Mouse (Mus musculus): ENCODE results near the gene Tnfrsf13b. TPM values are rescaled to one million over a fixed set of nuclear protein-coding genes. Genes with fewer than 3 reads are reported as not detected.
"Not testable (repeated sequence)": the region's sequence is repeated elsewhere in the genome, so short reads cannot be mapped to it uniquely, and the experiment has no call there.

Tnfrsf13b gene
- polyA plus RNA-seq, 1 experiment from 2014 or later = 10.8 TPM

- Histone ChIP-seq H3K4me1 (ENCODE audit: insufficient read depth, low read depth, low read length) (no peaks in the 10 kb centered on the region), H3K27ac (ENCODE audit: low read length) (no peak overlapping the region), H3K4me3 (ENCODE audit: low read depth, low read length) (no peak overlapping the region), H3K4me2 (replicated peaks; ENCODE audit: low read depth, low read length) (no peak overlapping the region), H3K9me3 (ENCODE audit: low read length) (no peaks in the 10 kb centered on the region), H3K36me3 (ENCODE audit: insufficient read depth, low read length) (no peaks in the 10 kb centered on the region), H3K27me3 (replicated peaks; ENCODE audit: insufficient read depth, low read length) (no peaks in the 10 kb centered on the region), H3K9ac (replicated peaks; ENCODE audit: low read depth) (no peak overlapping the region)
- ATAC-seq = no peak
- WGBS = 60% methylated on average over 3 of the region's 3 CpGs
- no peak for TF ChIP-seq EP300 (IDR thresholded peaks at IDR 0.05)
- DNase-seq (ENCODE audit: low spot score) = no peak
Observed at GRCm38 (mm10) chr11:61123886-61124285, 2.7 kb upstream of the Tnfrsf13b start.

- Histone ChIP-seq H3K4me1 (ENCODE audit: insufficient read depth, low read depth, low read length) (no peaks in the 10 kb centered on the region), H3K4me2 (replicated peaks; ENCODE audit: low read depth, low read length) (no peak overlapping the region), H3K9ac (replicated peaks; ENCODE audit: low read depth) (no peak overlapping the region), H3K4me3 (ENCODE audit: low read depth, low read length) (no peak overlapping the region), H3K36me3 (ENCODE audit: insufficient read depth, low read length) (no peaks in the 10 kb centered on the region), H3K9me3 (ENCODE audit: low read length) (no peaks in the 10 kb centered on the region), H3K27ac (ENCODE audit: low read length) (no peak overlapping the region), H3K27me3 (replicated peaks; ENCODE audit: insufficient read depth, low read length) (no peaks in the 10 kb centered on the region)
- DNase-seq (ENCODE audit: low spot score) = no peak
- WGBS = 74% methylated on average over 5 of the region's 5 CpGs
- TF ChIP-seq EP300 (IDR thresholded peaks at IDR 0.05) (no peak), CTCF (IDR thresholded peaks at IDR 0.05) (no peak)
- ATAC-seq = no peak
Observed at GRCm38 (mm10) chr11:61125970-61126369, 585 bp upstream of the Tnfrsf13b start.

DNA sequence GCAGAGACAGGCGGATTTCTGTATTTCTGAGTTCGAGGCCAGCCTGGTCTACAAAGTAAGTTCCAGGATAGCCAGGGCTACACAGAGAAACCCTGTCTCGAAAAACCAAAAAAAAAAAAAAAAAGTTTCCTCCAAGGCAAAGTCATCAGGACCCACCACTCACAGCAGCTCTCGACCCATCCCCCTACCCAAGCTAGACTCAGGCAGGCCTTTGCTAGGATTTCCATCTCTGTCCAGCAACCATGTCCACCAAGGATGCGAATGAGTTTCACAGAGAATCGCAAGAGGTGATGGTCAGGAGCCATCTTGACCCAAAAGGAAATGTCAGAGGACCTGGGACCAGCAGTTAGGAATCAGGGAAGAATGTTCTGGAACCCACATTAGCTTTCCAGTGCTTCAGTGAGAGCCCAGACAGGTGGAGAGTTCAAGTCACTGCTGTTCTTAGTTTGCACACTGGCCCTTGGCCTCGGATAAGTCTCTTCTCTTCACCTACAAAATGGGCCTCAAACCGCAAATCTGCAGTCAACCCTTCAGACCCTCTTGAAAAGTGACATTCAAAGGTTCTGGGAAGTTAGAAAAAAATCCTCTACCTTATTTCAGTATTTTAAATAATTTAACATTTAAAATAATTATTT is 983 bp downstream of the Tnfrsf13b start:
- ATAC-seq (no peak), DNase-seq (ENCODE audit: low spot score) (no peak)
- H3K4me2 ChIP-seq (replicated peaks; ENCODE audit: low read depth, low read length) = no peak overlapping the region
- H3K36me3 ChIP-seq (ENCODE audit: insufficient read depth, low read length) = no peaks in the 10 kb centered on the region
- no peaks in the 10 kb centered on the region for H3K9me3 ChIP-seq (ENCODE audit: low read length)
- TF ChIP-seq CTCF (IDR thresholded peaks at IDR 0.05) = no peak
- no peak for TF ChIP-seq EP300 (IDR thresholded peaks at IDR 0.05)
- 90% methylated on average over 8 of the region's 8 CpGs for WGBS
- H3K9ac ChIP-seq (replicated peaks; ENCODE audit: low read depth) = no peak overlapping the region
- no peak overlapping the region for H3K27ac ChIP-seq (ENCODE audit: low read length)
- no peaks in the 10 kb centered on the region for H3K27me3 ChIP-seq (replicated peaks; ENCODE audit: insufficient read depth, low read length)
- no peak overlapping the region for H3K4me3 ChIP-seq (ENCODE audit: low read depth, low read length)
- no peaks in the 10 kb centered on the region for H3K4me1 ChIP-seq (ENCODE audit: insufficient read depth, low read depth, low read length)

GRCm38 (mm10) chr11:61129305-61129704 is 2.8 kb downstream of the Tnfrsf13b start:
- no peak overlapping the region for H3K27ac ChIP-seq (ENCODE audit: low read length)
- H3K27me3 ChIP-seq (replicated peaks; ENCODE audit: insufficient read depth, low read length) = no peaks in the 10 kb centered on the region
- H3K4me2 ChIP-seq (replicated peaks; ENCODE audit: low read depth, low read length) = no peak overlapping the region
- H3K4me1 ChIP-seq (ENCODE audit: insufficient read depth, low read depth, low read length) = no peaks in the 10 kb centered on the region
- H3K4me3 ChIP-seq (ENCODE audit: low read depth, low read length) = no peak overlapping the region
- TF ChIP-seq CTCF (IDR thresholded peaks at IDR 0.05) = no peak
- no peak for TF ChIP-seq EP300 (IDR thresholded peaks at IDR 0.05)
- no peaks in the 10 kb centered on the region for H3K9me3 ChIP-seq (ENCODE audit: low read length)
- no peak for ATAC-seq
- DNase-seq (ENCODE audit: low spot score) = no peak
- no peaks in the 10 kb centered on the region for H3K36me3 ChIP-seq (ENCODE audit: insufficient read depth, low read length)
- 44% methylated on average over 10 of the region's 10 CpGs for WGBS
- H3K9ac ChIP-seq (replicated peaks; ENCODE audit: low read depth) = no peak overlapping the region

DNA sequence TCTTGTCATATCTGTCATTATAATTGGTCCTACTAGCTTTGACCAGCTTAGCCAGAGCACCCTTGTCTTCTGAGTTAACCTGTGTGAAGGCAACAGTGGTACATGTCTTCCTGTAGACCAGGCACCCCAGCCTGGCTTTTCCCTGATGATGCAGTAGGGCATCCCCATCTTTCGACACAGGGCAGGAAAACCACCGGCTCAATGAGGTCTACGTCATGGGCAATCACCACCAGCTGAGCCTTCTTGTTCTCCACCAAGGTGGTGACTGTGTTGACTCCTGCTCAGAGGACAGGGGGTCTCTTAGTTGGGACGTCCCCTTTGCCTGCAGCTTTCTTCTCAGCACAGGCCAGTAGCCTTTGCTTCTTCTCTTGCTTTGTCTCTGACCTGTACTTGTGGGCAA is 4.1 kb downstream of the Tnfrsf13b start:
- H3K27me3 ChIP-seq (replicated peaks; ENCODE audit: insufficient read depth, low read length); DNase-seq (ENCODE audit: low spot score); H3K27ac ChIP-seq (ENCODE audit: low read length); H3K4me3 ChIP-seq (ENCODE audit: low read depth, low read length); H3K4me1 ChIP-seq (ENCODE audit: insufficient read depth, low read depth, low read length); H3K36me3 ChIP-seq (ENCODE audit: insufficient read depth, low read length); H3K9me3 ChIP-seq (ENCODE audit: low read length); H3K9ac ChIP-seq (replicated peaks; ENCODE audit: low read depth); ATAC-seq; H3K4me2 ChIP-seq (replicated peaks; ENCODE audit: low read depth, low read length): not testable (repeated sequence)
- 80% methylated on average over 4 of the region's 4 CpGs for WGBS

GRCm38 (mm10) chr11:61132943-61133342 is 6.4 kb downstream of the Tnfrsf13b start:
- H3K4me2 ChIP-seq (replicated peaks; ENCODE audit: low read depth, low read length) = no peak overlapping the region
- no peaks in the 10 kb centered on the region for H3K9me3 ChIP-seq (ENCODE audit: low read length)
- H3K27me3 ChIP-seq (replicated peaks; ENCODE audit: insufficient read depth, low read length) = no peaks in the 10 kb centered on the region
- H3K4me3 ChIP-seq (ENCODE audit: low read depth, low read length) = no peak overlapping the region
- DNase-seq (ENCODE audit: low spot score) (no peak), ATAC-seq (no peak)
- 70% methylated on average over 2 of the region's 2 CpGs for WGBS
- no peak overlapping the region for H3K9ac ChIP-seq (replicated peaks; ENCODE audit: low read depth)
- no peak overlapping the region for H3K27ac ChIP-seq (ENCODE audit: low read length)
- TF ChIP-seq CTCF (IDR thresholded peaks at IDR 0.05) (no peak), EP300 (IDR thresholded peaks at IDR 0.05) (no peak)
- no peaks in the 10 kb centered on the region for H3K36me3 ChIP-seq (ENCODE audit: insufficient read depth, low read length)
- H3K4me1 ChIP-seq (ENCODE audit: insufficient read depth, low read depth, low read length) = no peaks in the 10 kb centered on the region

DNA sequence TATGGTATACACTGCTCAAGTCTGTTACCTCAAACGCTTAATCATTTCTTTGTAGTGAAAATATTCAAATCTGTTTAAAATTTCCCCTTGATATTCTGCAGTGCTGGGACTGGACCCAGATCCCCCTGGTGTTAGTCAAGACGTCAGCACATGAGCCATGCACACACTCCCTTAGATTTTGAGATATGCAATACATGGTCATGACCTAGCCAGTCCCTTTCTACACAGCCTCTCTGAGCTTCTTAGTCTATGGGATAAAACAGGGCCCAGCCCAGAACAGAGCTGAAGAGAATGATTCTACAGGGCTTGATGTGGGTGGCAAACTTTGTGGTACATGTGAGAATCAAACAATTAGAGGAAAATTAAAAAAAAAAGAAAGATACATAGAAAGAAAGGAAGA is 15.1 kb downstream of the Tnfrsf13b start:
- 67% methylated on average over 2 of the region's 2 CpGs for WGBS
- Histone ChIP-seq H3K9ac (replicated peaks; ENCODE audit: low read depth) (no peak overlapping the region), H3K36me3 (ENCODE audit: insufficient read depth, low read length) (no peaks in the 10 kb centered on the region), H3K27me3 (replicated peaks; ENCODE audit: insufficient read depth, low read length) (no peaks in the 10 kb centered on the region), H3K4me1 (ENCODE audit: insufficient read depth, low read depth, low read length) (no peaks in the 10 kb centered on the region), H3K9me3 (ENCODE audit: low read length) (no peaks in the 10 kb centered on the region), H3K4me2 (replicated peaks; ENCODE audit: low read depth, low read length) (no peak overlapping the region), H3K27ac (ENCODE audit: low read length) (no peak overlapping the region), H3K4me3 (ENCODE audit: low read depth, low read length) (no peak overlapping the region)
- ATAC-seq (no peak), DNase-seq (ENCODE audit: low spot score) (no peak)
- TF ChIP-seq EP300 (IDR thresholded peaks at IDR 0.05) (no peak), CTCF (IDR thresholded peaks at IDR 0.05) (no peak)

All from lung, postnatal 0 days (tissue).